Mouse (Mus musculus) MEL (cell line): ENCODE measurements around the gene Fgd3. TPM values are rescaled to one million over a fixed set of nuclear protein-coding genes. Genes with fewer than 3 reads are reported as not detected.

ENCODE experiments used
- DNase-seq: peaks from one replicate; pipeline ENCODE4 v3.0.0; 2011; ENCODE audit warnings: low read depth, low spot score
- H3K27ac ChIP-seq: 2 replicates; pipeline ENCODE4 v1.5.1; 2012; ENCODE audit warnings: low read depth, mild to moderate bottlenecking, control low read depth, low read length, moderate library complexity; ENCODE audit not compliant: control insufficient read depth
- H3K27me3 ChIP-seq, 2 experiments: fragments of 150-350 bp in 1 of 2; sonication (generic) in 1 of 2; 2 replicates each; pipeline ENCODE4 v1.6.1; 2012; ENCODE audit warnings: low read length in 2 of 2, mild to moderate bottlenecking in 2 of 2, improper control_type of control experiment in 1 of 2, moderate library complexity in 1 of 2; ENCODE audit not compliant: insufficient read depth in 2 of 2, control insufficient read depth in 1 of 2
- H3K36me3 ChIP-seq, 2 experiments: 2 replicates each; pipeline ENCODE4 v1.6.1; 2012 to 2014; ENCODE audit warnings: low read length in 2 of 2, improper control_type of control experiment in 1 of 2, inconsistent platforms in 1 of 2, mild to moderate bottlenecking in 1 of 2; ENCODE audit not compliant: insufficient read depth in 2 of 2, control insufficient read depth in 1 of 2
- H3K4me1 ChIP-seq, 2 experiments: fragments of 150-350 bp in 1 of 2; sonication (generic) in 1 of 2; 2 replicates each; pipeline ENCODE4 v1.6.1; 2012; ENCODE audit warnings: low read length in 2 of 2, improper control_type of control experiment in 1 of 2, mild to moderate bottlenecking in 1 of 2; ENCODE audit not compliant: insufficient read depth in 2 of 2, control insufficient read depth in 1 of 2
- H3K4me3 ChIP-seq, 2 experiments: fragments of 150-350 bp in 1 of 2; sonication (generic) in 1 of 2; 2 replicates each; pipeline ENCODE4 v1.5.1; 2012; ENCODE audit warnings: low read depth in 2 of 2, low read length in 2 of 2, mild to moderate bottlenecking in 2 of 2, moderate library complexity in 2 of 2, control low read depth in 1 of 2, improper control_type of control experiment in 1 of 2; ENCODE audit not compliant: control insufficient read depth in 1 of 2, insufficient read depth in 1 of 2
- H3K79me2 ChIP-seq: 2 replicates; pipeline ENCODE4 v1.6.1; 2012; ENCODE audit warnings: mild to moderate bottlenecking, low read length, moderate library complexity; ENCODE audit not compliant: control insufficient read depth, poor library complexity, insufficient read depth
- H3K9ac ChIP-seq: 2 replicates; pipeline ENCODE4 v1.6.1; 2012; ENCODE audit warnings: low read depth, mild to moderate bottlenecking, control low read depth, low read length, moderate library complexity; ENCODE audit not compliant: control insufficient read depth, poor library complexity, severe bottlenecking
- H3K9me3 ChIP-seq: fragments of 150-350 bp; sonication (generic); replicated peaks from 2 replicates; pipeline ENCODE4 v1.6.1; 2012; ENCODE audit warnings: mild to moderate bottlenecking, low read length, improper control_type of control experiment, moderate library complexity; ENCODE audit not compliant: insufficient read depth
- BHLHE40 ChIP-seq: IDR thresholded peaks from 2 replicates; pipeline ENCODE4 v1.6.1; 2012; ENCODE audit warnings: low read depth, mild to moderate bottlenecking, inconsistent platforms, low read length, improper control_type of control experiment, borderline replicate concordance
- CTCF ChIP-seq, 3 experiments: IDR thresholded peaks in 2 of 3; conservative IDR thresholded peaks in 1 of 3; 2 replicates each; pipeline ENCODE4 v1.5.1; 2011 to 2012; ENCODE audit warnings: low read length in 3 of 3, low read depth in 2 of 3, mild to moderate bottlenecking in 2 of 3, improper control_type of control experiment in 1 of 3, inconsistent platforms in 1 of 3, mixed read lengths in 1 of 3, moderate library complexity in 1 of 3; ENCODE audit not compliant: control insufficient read depth in 1 of 3, insufficient read depth in 1 of 3, poor library complexity in 1 of 3, severe bottlenecking in 1 of 3
- E2F4 ChIP-seq: IDR thresholded peaks from 2 replicates; pipeline ENCODE4 v1.6.1; 2011; ENCODE audit warnings: low read depth, low read length, improper control_type of control experiment, borderline replicate concordance
- ELF1 ChIP-seq: IDR thresholded peaks from 2 replicates; pipeline ENCODE4 v1.6.1; 2014; ENCODE audit warnings: low read depth, mild to moderate bottlenecking, inconsistent platforms, low read length, improper control_type of control experiment, moderate library complexity
- EP300 ChIP-seq, 2 experiments: IDR thresholded peaks; 2 replicates each; pipeline ENCODE4 v1.6.1; 2011; ENCODE audit warnings: improper control_type of control experiment in 2 of 2, low read length in 2 of 2, low read depth in 1 of 2, mild to moderate bottlenecking in 1 of 2
- MAZ ChIP-seq: IDR thresholded peaks from 2 replicates; pipeline ENCODE4 v1.6.1; 2012; ENCODE audit warnings: low read depth, mild to moderate bottlenecking, inconsistent platforms, low read length, improper control_type of control experiment
- NELFE ChIP-seq: IDR thresholded peaks from 2 replicates; pipeline ENCODE4 v1.6.1; 2011; ENCODE audit warnings: low read depth, low read length, improper control_type of control experiment
- NRF1 ChIP-seq: IDR thresholded peaks from 2 replicates; pipeline ENCODE4 v1.6.1; 2014; ENCODE audit warnings: low read depth, mild to moderate bottlenecking, inconsistent platforms, low read length, improper control_type of control experiment, moderate library complexity; ENCODE audit not compliant: poor library complexity, insufficient read depth, severe bottlenecking
- POLR2AphosphoS5 ChIP-seq: IDR thresholded peaks from 2 replicates; pipeline ENCODE4 v1.6.1; 2012; ENCODE audit warnings: low read depth, borderline replicate concordance, mild to moderate bottlenecking, inconsistent platforms, low read length, moderate library complexity, mixed read lengths
- RAD21 ChIP-seq: IDR thresholded peaks from 2 replicates; pipeline ENCODE4 v1.6.1; 2011; ENCODE audit warnings: mild to moderate bottlenecking, low read depth, low read length, improper control_type of control experiment
- SMC3 ChIP-seq: IDR thresholded peaks from 2 replicates; pipeline ENCODE4 v1.6.1; 2011; ENCODE audit warnings: low read depth, low read length, improper control_type of control experiment
- TCF12 ChIP-seq: IDR thresholded peaks from 2 replicates; pipeline ENCODE4 v1.6.1; 2014; ENCODE audit warnings: low read depth, mild to moderate bottlenecking, inconsistent platforms, low read length, improper control_type of control experiment, moderate library complexity
- UBTF ChIP-seq: IDR thresholded peaks from 2 replicates; pipeline ENCODE4 v1.6.1; 2012; ENCODE audit warnings: low read depth, mild to moderate bottlenecking, inconsistent platforms, low read length, improper control_type of control experiment, moderate library complexity, borderline replicate concordance; ENCODE audit not compliant: insufficient read depth
- ZC3H11A ChIP-seq: IDR thresholded peaks from 2 replicates; pipeline ENCODE4 v1.6.1; 2012; ENCODE audit warnings: low read depth, mild to moderate bottlenecking, inconsistent platforms, low read length, improper control_type of control experiment
- ZMIZ1 ChIP-seq: IDR thresholded peaks from 2 replicates; pipeline ENCODE4 v1.6.1; 2012; ENCODE audit warnings: low read depth, mild to moderate bottlenecking, inconsistent platforms, low read length, improper control_type of control experiment, moderate library complexity
- polyA plus RNA-seq, 2 experiments: library from polyadenylated mRNA; stranded (reverse) in 1 of 2; unstranded in 1 of 2; fragments of >175 nt in 1 of 2; fragments of >200 nt in 1 of 2; gene quantifications; 2 replicates each; pipeline versions ENCODE4 v1.2.1 to v1.2.4; 2012; ENCODE audit warnings: low replicate concordance in 2 of 2, low read depth in 1 of 2; ENCODE audit not compliant: insufficient read length in 2 of 2, insufficient read depth in 1 of 2, missing spikeins in 1 of 2
- total RNA-seq: library from RNA; depleted of rRNA; stranded (reverse); fragments of 300-350 nt; gene quantifications from 2 replicates; pipeline ENCODE4 v1.2.3, GENCODE M21; 2012

Fgd3 gene
- total and polyA plus RNA-seq, 3 experiments: 5.0 to 6.9 TPM; not detected in 1

- no peak overlapping the region for H3K4me3 ChIP-seq
- peak; percentile 67 for DNase-seq
- H3K9ac ChIP-seq: no peak overlapping the region
- H3K79me2 ChIP-seq: no peaks in the 10 kb centered on the region
- no peaks in the 10 kb centered on the region for H3K36me3 ChIP-seq
- H3K4me1 ChIP-seq: no peaks in the 10 kb centered on the region
- no peak for TF ChIP-seq NRF1
- TF ChIP-seq ZC3H11A: peak; percentile 76
- peak; percentile 48 to 80 (median 54) for TF ChIP-seq CTCF (IDR thresholded peaks at IDR 0.05 in 2 of 3, conservative IDR thresholded peaks at IDR 0.05 in 1 of 3; ENCODE audit: control insufficient read depth in 1 of 3, insufficient read depth in 1 of 3, low read depth in 2 of 3, low read length in 3 of 3, poor library complexity in 1 of 3, severe bottlenecking in 1 of 3)
- peak; percentile 87 for TF ChIP-seq SMC3
- peak; percentile 79 for TF ChIP-seq RAD21
- no peak for TF ChIP-seq E2F4
- no peaks in the 10 kb centered on the region for H3K27me3 ChIP-seq
- no peaks in the 10 kb centered on the region for H3K9me3 ChIP-seq
- no peak overlapping the region for H3K27ac ChIP-seq
Measured at GRCm38 (mm10) chr13:49326246-49327206, 6.4 kb upstream of the Fgd3 start.

- Histone ChIP-seq H3K4me3 (no peak overlapping the region), H3K9me3 (no peaks in the 10 kb centered on the region), H3K79me2 (no peaks in the 10 kb centered on the region), H3K4me1 (no peaks in the 10 kb centered on the region), H3K9ac (no peak overlapping the region), H3K27ac (no peak overlapping the region), H3K36me3 (no peaks in the 10 kb centered on the region), H3K27me3 (peaks cover 2 to 3% of the 10 kb centered on the region in 2 experiments; a peak in 2 of 4 replicates)
- DNase-seq: no peak
- TF ChIP-seq POLR2AphosphoS5: no peak
- no peak for TF ChIP-seq ZMIZ1
- TF ChIP-seq EP300 (IDR thresholded peaks at IDR 0.05; ENCODE audit: low read depth in 1 of 2, low read length in 2 of 2): no peak
- TF ChIP-seq ELF1: no peak
- no peak for TF ChIP-seq TCF12
- no peak for TF ChIP-seq UBTF
- TF ChIP-seq MAZ: no peak
- no peak for TF ChIP-seq BHLHE40
- no peak for TF ChIP-seq NELFE
- no peak for TF ChIP-seq RAD21
Measured at GRCm38 (mm10) chr13:49324871-49325270, 4.8 kb upstream of the Fgd3 start.
